17 mouse cellular contexts compared by ENCODE assay signal in the genomic region with DNA sequence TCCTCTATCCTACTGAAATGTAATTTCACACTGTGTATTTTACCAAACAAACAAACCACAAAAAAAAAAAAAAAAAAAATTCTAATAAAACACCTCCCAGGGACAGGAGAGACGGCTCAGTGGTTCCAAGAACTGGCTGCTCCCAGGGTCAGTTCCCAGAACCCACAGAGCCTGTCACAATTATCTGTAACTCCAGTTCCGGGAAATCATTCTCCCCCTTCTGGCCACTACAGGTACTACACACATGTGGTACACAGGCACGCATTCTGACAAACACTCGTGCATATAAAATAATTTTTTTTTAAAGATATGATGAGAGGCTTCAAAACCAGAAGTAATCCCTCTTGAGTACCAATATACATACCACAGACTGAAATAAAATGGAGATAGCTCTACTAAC. TPM values are rescaled to one million over a fixed set of nuclear protein-coding genes. Genes with fewer than 3 reads are reported as not detected.
DNase-seq lines count a peak whose midpoint lies in the region; ATAC-seq and TF ChIP-seq lines count a peak whose summit lies in the region.
"Had no signal": no experiment of that assay in that cellular context is flagged by ENCODE, and none has a peak within 500 bp of the region (broad histone marks: within the 10 kb centered on the region; RNA-seq: fewer than 3 reads in every experiment).

No protein-coding gene starts in this region.

- no peak overlapping the region for H3K4me2 ChIP-seq in kidney, embryonic 16.5 days (replicated peaks; ENCODE audit: low read depth, low read length)
- no peak overlapping the region for H3K4me2 ChIP-seq in lung, postnatal 0 days (replicated peaks; ENCODE audit: low read depth, low read length)
- H3K4me2 ChIP-seq in stomach, postnatal 0 days (replicated peaks; ENCODE audit: low read depth): no peak overlapping the region

- no peaks in the 10 kb centered on the region for H3K27me3 ChIP-seq in kidney, adult 2 months (replicated peaks; ENCODE audit: control insufficient read depth, insufficient read depth, low read length)
- no peaks in the 10 kb centered on the region for H3K27me3 ChIP-seq in kidney, embryonic 16.5 days (ENCODE audit: insufficient read depth, low read length)
- H3K27me3 ChIP-seq in lung, postnatal 0 days (replicated peaks; ENCODE audit: insufficient read depth, low read length): no peaks in the 10 kb centered on the region
- H3K27me3 ChIP-seq in stomach, postnatal 0 days (ENCODE audit: control insufficient read depth, insufficient read depth, low read length): no peaks in the 10 kb centered on the region
- H3K27me3 ChIP-seq: limb, embryonic 12.5 days had no signal

- peaks cover 32% of the 10 kb centered on the region for H3K4me1 ChIP-seq in kidney, adult 2 months (ENCODE audit: control insufficient read depth, insufficient read depth, low read length)
- H3K4me1 ChIP-seq in kidney, embryonic 16.5 days (ENCODE audit: insufficient read depth, low read length): peaks cover 76% of the 10 kb centered on the region
- peaks cover 12% of the 10 kb centered on the region for H3K4me1 ChIP-seq in lung, postnatal 0 days (ENCODE audit: insufficient read depth, low read depth, low read length)
- peaks cover 5% of the 10 kb centered on the region; the same call in 1 of the 2 replicates for H3K4me1 ChIP-seq in stomach, postnatal 0 days (replicated peaks; ENCODE audit: control insufficient read depth, insufficient read depth)

- TF ChIP-seq EP300 in lung, postnatal 0 days (IDR thresholded peaks at IDR 0.05): no peak
- TF ChIP-seq EP300 in stomach, postnatal 0 days (optimal IDR thresholded peaks at IDR 0.05): no peak

- H3K9me3 ChIP-seq in kidney, embryonic 16.5 days (ENCODE audit: low read length): peaks cover 5% of the 10 kb centered on the region; the same call in 1 of the 2 replicates
- 0 out of 2 replicates have a peak, but pooled peaks cover 4% of the 10 kb centered on the region for H3K9me3 ChIP-seq in lung, postnatal 0 days (ENCODE audit: low read length)
- no peaks in the 10 kb centered on the region for H3K9me3 ChIP-seq in stomach, postnatal 0 days (ENCODE audit: control insufficient read depth, low read length)
- H3K9me3 ChIP-seq: hindbrain, embryonic 15.5 days; limb, embryonic 12.5 days had no signal

- peak; percentile 31; the same call in 1 of the 2 replicates for TF ChIP-seq CTCF in kidney, adult 2 months (conservative IDR thresholded peaks at IDR 0.05; ENCODE audit: insufficient read depth, insufficient read length, low read depth, low read length)
- TF ChIP-seq CTCF in lung, postnatal 0 days (IDR thresholded peaks at IDR 0.05): peak; percentile 46
- peak; percentile 52 for TF ChIP-seq CTCF in stomach, postnatal 0 days (IDR thresholded peaks at IDR 0.05; ENCODE audit: low read depth)

- DNase-seq in kidney, adult 2 months: peak; percentile 71
- no peak for DNase-seq in lung, postnatal 0 days (ENCODE audit: low spot score)
- DNase-seq in lung, postnatal 14 days: no peak
- peak; percentile 70 for DNase-seq in R1 (ENCODE audit: low read depth, low spot score)
- DNase-seq in stomach, postnatal 0 days (ENCODE audit: low spot score): no peak
- no peak for DNase-seq in ovary, adult 18-20 months (ENCODE audit: low spot score)
- DNase-seq: adrenal gland, postnatal 36 days; cerebellum, postnatal 25 days; heart, postnatal 14 days; kidney, adult 18-20 months; lung, adult 2 months; midbrain, embryonic 14.5 days; thymus, postnatal 14 days had no signal

- no peak overlapping the region for H3K4me3 ChIP-seq in kidney, adult 2 months (ENCODE audit: insufficient read depth, low read depth, low read length)
- no peak overlapping the region for H3K4me3 ChIP-seq in kidney, embryonic 16.5 days (ENCODE audit: low read length)
- H3K4me3 ChIP-seq in lung, postnatal 0 days (ENCODE audit: low read depth, low read length): no peak overlapping the region
- H3K4me3 ChIP-seq in stomach, postnatal 0 days (ENCODE audit: low read depth, low read length): no peak overlapping the region
- H3K4me3 ChIP-seq: hindbrain, embryonic 15.5 days; limb, embryonic 12.5 days had no signal

- peak overlapping the region; percentile 43; the same call in 1 of the 2 replicates for H3K27ac ChIP-seq in kidney, adult 2 months (ENCODE audit: insufficient read depth, low read depth, low read length)
- no peak overlapping the region for H3K27ac ChIP-seq in kidney, embryonic 16.5 days (ENCODE audit: low read length)
- H3K27ac ChIP-seq in lung, postnatal 0 days (ENCODE audit: low read length): no peak overlapping the region
- H3K27ac ChIP-seq in stomach, postnatal 0 days (replicated peaks): no peak overlapping the region
- H3K27ac ChIP-seq: hindbrain, embryonic 15.5 days had no signal

- no peak for ATAC-seq in kidney, embryonic 16.5 days (ENCODE audit: low FRiP score, low TSS enrichment)
- no peak for ATAC-seq in lung, postnatal 0 days
- no peak for ATAC-seq in stomach, postnatal 0 days (ENCODE audit: low FRiP score, low TSS enrichment)
- ATAC-seq: activated CD4-positive, CD25-positive, alpha-beta regulatory T cell, adult 4 months had no signal

- no peak for TF ChIP-seq POLR2A in kidney, adult 2 months (IDR thresholded peaks at IDR 0.05; ENCODE audit: low read depth, low read length)

- WGBS in kidney, adult 2 months: 69% methylated on average over 4 of the region's 4 CpGs
- WGBS in kidney, embryonic 16.5 days: 84% methylated on average over 4 of the region's 4 CpGs
- 91% methylated on average over 4 of the region's 4 CpGs for WGBS in lung, postnatal 0 days
- 92% methylated on average over 4 of the region's 4 CpGs for WGBS in stomach, postnatal 0 days

- H3K9ac ChIP-seq in kidney, embryonic 16.5 days (replicated peaks; ENCODE audit: low read length): no peak overlapping the region
- no peak overlapping the region for H3K9ac ChIP-seq in lung, postnatal 0 days (replicated peaks; ENCODE audit: low read depth)
- no peak overlapping the region for H3K9ac ChIP-seq in stomach, postnatal 0 days (ENCODE audit: low read length)
- H3K9ac ChIP-seq: hindbrain, embryonic 15.5 days; limb, embryonic 12.5 days had no signal

- H3K36me3 ChIP-seq in kidney, adult 2 months (ENCODE audit: control insufficient read depth, insufficient read depth, low read length): no peaks in the 10 kb centered on the region
- H3K36me3 ChIP-seq in kidney, embryonic 16.5 days (ENCODE audit: insufficient read depth, low read length): no peaks in the 10 kb centered on the region
- no peaks in the 10 kb centered on the region for H3K36me3 ChIP-seq in lung, postnatal 0 days (ENCODE audit: insufficient read depth, low read length)
- H3K36me3 ChIP-seq in stomach, postnatal 0 days (ENCODE audit: control insufficient read depth, insufficient read depth, low read length): no peaks in the 10 kb centered on the region
- H3K36me3 ChIP-seq: hindbrain, embryonic 15.5 days; limb, embryonic 12.5 days had no signal

RNA-seq across cellular contexts. Expression of a gene that starts 9.7 kb away (rescaled TPM):
- polyA plus RNA-seq in kidney, adult 2 months (2012; rRNA removed): 86.3 and 105 TPM in 2 replicates
- 30.9 and 33.2 TPM in 2 replicates for polyA plus RNA-seq in kidney, embryonic 16.5 days (2015; fragmentation: Nextera tagmentation; extraction: Ambion mirVana)
- 26.1 and 28.5 TPM in 2 replicates for polyA plus RNA-seq in lung, postnatal 0 days (2015; fragmentation: Nextera tagmentation; extraction: Ambion mirVana)
- 5.2 and 6.3 TPM in 2 replicates for polyA plus RNA-seq in stomach, postnatal 0 days (2015; fragmentation: Nextera tagmentation; extraction: Ambion mirVana)
- polyA plus RNA-seq: activated CD4-positive, CD25-positive, alpha-beta regulatory T cell, adult 4 months had no signal

Comparison
In these comparisons a context has a peak if more than half of its experiments do, and no peak if none do; other contexts are left out.
1. DNase-seq: peak in kidney, adult 2 months (single experiment) and R1 (single experiment); none in lung, postnatal 0 days (single experiment), lung, postnatal 14 days (single experiment), stomach, postnatal 0 days (single experiment) and ovary, adult 18-20 months (single experiment).
2. Peak in every context shown above with its lines, with median percentiles within 50 percentile points of each other: CTCF ChIP-seq.